Mouse (Mus musculus) common myeloid progenitor, adult 5-6 weeks (primary cell): ENCODE data around the gene Kcnc3. TPM values are rescaled to one million over a fixed set of nuclear protein-coding genes. Genes with fewer than 3 reads are reported as not detected.

Experiments
- ATAC-seq: replicated peaks from 2 replicates; pipeline ENCODE4 v1.8.0; 2016; ENCODE audit warnings: low read depth, mild to moderate bottlenecking, moderate TSS enrichment, inconsistent platforms; ENCODE audit not compliant: poor library complexity, severe bottlenecking
- total RNA-seq: library from RNA; stranded (forward); fragments of 200-1000, 187-1606 nt; gene quantifications from 2 replicates; pipeline ENCODE4 v1.2.3, GENCODE M21; 2017

Kcnc3 gene
- total RNA-seq, 1 experiment from 2014 or later, result 1.1 TPM

- ATAC-seq, result no peak
Measured at GRCm38 (mm10) chr7:44568803-44569202, 21.7 kb upstream of the Kcnc3 start.

GRCm38 (mm10) chr7:44570989-44571388 lies 19.5 kb upstream of the Kcnc3 start:
- no peak for ATAC-seq

GRCm38 (mm10) chr7:44571811-44572210 lies 18.7 kb upstream of the Kcnc3 start:
- ATAC-seq, result no peak

- ATAC-seq, result peak; percentile 87
Measured at GRCm38 (mm10) chr7:44572213-44572701, 18.2 kb upstream of the Kcnc3 start, which contains the start of gene Napsa. Gene Napsa, plus strand, starts transcription at chr7:44572380.

GRCm38 (mm10) chr7:44572956-44573484 lies 17.4 kb upstream of the Kcnc3 start:
- no peak for ATAC-seq

GRCm38 (mm10) chr7:44576333-44576844 lies 14.1 kb upstream of the Kcnc3 start:
- no peak for ATAC-seq

GRCm38 (mm10) chr7:44581637-44582036 lies 8.8 kb upstream of the Kcnc3 start:
- no peak for ATAC-seq

- no peak for ATAC-seq
Measured at GRCm38 (mm10) chr7:44582709-44583108, 7.8 kb upstream of the Kcnc3 start.

GRCm38 (mm10) chr7:44583146-44583545 lies 7.3 kb upstream of the Kcnc3 start:
- no peak for ATAC-seq

GRCm38 (mm10) chr7:44584265-44584804 lies 6.1 kb upstream of the Kcnc3 start:
- ATAC-seq, result no peak

GRCm38 (mm10) chr7:44584921-44585320 lies 5.5 kb upstream of the Kcnc3 start:
- ATAC-seq, result no peak

- no peak for ATAC-seq
Measured at GRCm38 (mm10) chr7:44585606-44586005, 4.9 kb upstream of the Kcnc3 start.

- no peak for ATAC-seq
Measured at GRCm38 (mm10) chr7:44586518-44586917, 3.9 kb upstream of the Kcnc3 start.

GRCm38 (mm10) chr7:44586930-44587329 lies 3.5 kb upstream of the Kcnc3 start:
- no peak; the same call in 1 of the 2 replicates for ATAC-seq

- ATAC-seq, result no peak
Measured at GRCm38 (mm10) chr7:44587676-44588075, 2.8 kb upstream of the Kcnc3 start.

GRCm38 (mm10) chr7:44588338-44588737 lies 2.1 kb upstream of the Kcnc3 start:
- ATAC-seq, result no peak

- peak; percentile 45 for ATAC-seq
Measured at GRCm38 (mm10) chr7:44589149-44589548, 1.3 kb upstream of the Kcnc3 start.

GRCm38 (mm10) chr7:44589946-44590345 lies 518 bp upstream of the Kcnc3 start:
- no peak for ATAC-seq

- ATAC-seq, result no peak
Measured at GRCm38 (mm10) chr7:44591348-44592116, 1.1 kb downstream of the Kcnc3 start.

GRCm38 (mm10) chr7:44593051-44593450 lies 2.6 kb downstream of the Kcnc3 start:
- no peak for ATAC-seq

GRCm38 (mm10) chr7:44593775-44594174 lies 3.3 kb downstream of the Kcnc3 start:
- peak; percentile 62 for ATAC-seq
